Mouse (Mus musculus): Measurements from ENCODE around the gene Gpc6. TPM values are rescaled to one million over a fixed set of nuclear protein-coding genes. Genes with fewer than 3 reads are reported as not detected.
A peak's percentile ranks its signal among the peaks of the same experiment; 100 is the strongest.

Gene Gpc6
- total RNA-seq, 4 experiments from 2014 or later, result 12.2 to 13.8 (median 13.0) TPM

- no peak for DNase-seq
Measured at GRCm38 (mm10) chr14:117808326-117808725, 883.2 kb downstream of the Gpc6 start.

- DNase-seq, result no peak
Measured at GRCm38 (mm10) chr14:117810321-117811270, 885.5 kb downstream of the Gpc6 start.

- DNase-seq, result no peak
Measured at GRCm38 (mm10) chr14:117813473-117813872, 888.4 kb downstream of the Gpc6 start.

GRCm38 (mm10) chr14:117816008-117816407 is 890.9 kb downstream of the Gpc6 start:
- no peak for DNase-seq

GRCm38 (mm10) chr14:117816706-117817105 is 891.6 kb downstream of the Gpc6 start:
- DNase-seq, result no peak

GRCm38 (mm10) chr14:117817196-117817595 is 892.1 kb downstream of the Gpc6 start:
- DNase-seq, result no peak

GRCm38 (mm10) chr14:117824491-117824890 is 899.4 kb downstream of the Gpc6 start:
- peak; percentile 81 for DNase-seq

GRCm38 (mm10) chr14:117826294-117827046 is 901.4 kb downstream of the Gpc6 start:
- no peak for DNase-seq

GRCm38 (mm10) chr14:117831267-117831666 is 906.2 kb downstream of the Gpc6 start:
- DNase-seq, result no peak

- DNase-seq, result peak; percentile 42
Measured at GRCm38 (mm10) chr14:117831731-117832130, 906.6 kb downstream of the Gpc6 start.

- DNase-seq, result no peak
Measured at GRCm38 (mm10) chr14:117835506-117835905, 910.4 kb downstream of the Gpc6 start.

GRCm38 (mm10) chr14:117837021-117837420 is 911.9 kb downstream of the Gpc6 start:
- no peak for DNase-seq

- DNase-seq, result no peak
Measured at GRCm38 (mm10) chr14:117837715-117838114, 912.6 kb downstream of the Gpc6 start.

GRCm38 (mm10) chr14:117841211-117841610 is 916.1 kb downstream of the Gpc6 start:
- no peak for DNase-seq

GRCm38 (mm10) chr14:117841797-117842553 is 916.9 kb downstream of the Gpc6 start:
- DNase-seq, result peak; percentile 24

GRCm38 (mm10) chr14:117849591-117850505 is 924.7 kb downstream of the Gpc6 start:
- DNase-seq, result no peak

- no peak for DNase-seq
Measured at GRCm38 (mm10) chr14:117852266-117852665, 927.2 kb downstream of the Gpc6 start.

GRCm38 (mm10) chr14:117852842-117853241 is 927.7 kb downstream of the Gpc6 start:
- no peak for DNase-seq

- DNase-seq, result no peak
Measured at GRCm38 (mm10) chr14:117854498-117854897, 929.4 kb downstream of the Gpc6 start.

- DNase-seq, result no peak
Measured at GRCm38 (mm10) chr14:117871268-117871667, 946.2 kb downstream of the Gpc6 start.

- no peak for DNase-seq
Measured at GRCm38 (mm10) chr14:117879313-117879712, 954.2 kb downstream of the Gpc6 start.

All from adrenal gland, adult 8-10 months (tissue).